Mouse (Mus musculus): ENCODE measurements around the gene Slc44a3.

GRCm38 (mm10) chr3:121579402-121579801 is 47.2 kb upstream of the Slc44a3 start:
- TF ChIP-seq EP300 (IDR thresholded peaks at IDR 0.05; ENCODE audit: low read depth), result no peak
- no peak for TF ChIP-seq CTCF (IDR thresholded peaks at IDR 0.05; ENCODE audit: low read depth)

Measured in liver, postnatal 0 days (tissue).